Mouse (Mus musculus) lung, embryonic 16.5 days (tissue): ENCODE measurements around the gene Lbh. TPM values are rescaled to one million over a fixed set of nuclear protein-coding genes. Genes with fewer than 3 reads are reported as not detected.

Source experiments
- ATAC-seq: fragments of 200-750 bp; cut with Nextera tagmentation; 2 replicates; pipeline ENCODE4 v1.8.0; 2017; ENCODE audit warnings: low read depth, mild to moderate bottlenecking, moderate library complexity
- H3K27ac ChIP-seq: fragments of 300-500 bp; sonication (generic); 2 replicates; pipeline ENCODE4 v1.5.1; 2014; ENCODE audit warnings: mild to moderate bottlenecking, control low read depth, low read length
- H3K27me3 ChIP-seq: fragments of 300-500 bp; sonication (generic); 2 replicates; pipeline ENCODE4 v1.6.1; 2014; ENCODE audit warnings: low read depth, low read length, mixed read lengths; ENCODE audit not compliant: control insufficient read depth, insufficient read depth
- H3K36me3 ChIP-seq: fragments of 300-500 bp; sonication (generic); 2 replicates; pipeline ENCODE4 v1.6.1; 2014; ENCODE audit warnings: low read length; ENCODE audit not compliant: control insufficient read depth, insufficient read depth
- H3K4me1 ChIP-seq: fragments of 300-500 bp; sonication (generic); replicated peaks from 2 replicates; pipeline ENCODE4 v1.6.1; 2014; ENCODE audit warnings: low read length, mixed read lengths; ENCODE audit not compliant: control insufficient read depth, insufficient read depth
- H3K4me2 ChIP-seq: fragments of 300-500 bp; sonication (generic); 2 replicates; pipeline ENCODE4 v1.6.1; 2014; ENCODE audit warnings: low read depth, low read length, control low read depth
- H3K4me3 ChIP-seq: fragments of 300-500 bp; sonication (generic); 2 replicates; pipeline ENCODE4 v1.5.1; 2014; ENCODE audit warnings: mild to moderate bottlenecking, low read length, control low read depth
- H3K9ac ChIP-seq: fragments of 300-500 bp; sonication (generic); 2 replicates; pipeline ENCODE4 v1.6.1; 2014; ENCODE audit warnings: low read length, control low read depth
- H3K9me3 ChIP-seq: fragments of 300-500 bp; sonication (generic); 2 replicates; pipeline ENCODE4 v1.6.1; 2016; ENCODE audit warnings: low read length; ENCODE audit not compliant: control insufficient read depth
- WGBS: fragments of 180-500 bp; shearing (Covaris S2); extraction: QIAGEN DNeasy Blood & Tissue Kit; methylation state at CpG from one replicate; pipeline ENCODE4 v1.1.7; 2014; 5-methylcytosine and 5-hydroxymethylcytosine counted together
- polyA plus RNA-seq: library from polyadenylated mRNA; unstranded; fragments of >200 nt; fragmentation: Nextera tagmentation; extraction: Ambion mirVana; gene quantifications from 2 replicates; pipeline ENCODE4 v1.2.1, GENCODE M21; 2015

Gene Lbh
- polyA plus RNA-seq, 1 experiment from 2014 or later: 8.8 TPM

DNA sequence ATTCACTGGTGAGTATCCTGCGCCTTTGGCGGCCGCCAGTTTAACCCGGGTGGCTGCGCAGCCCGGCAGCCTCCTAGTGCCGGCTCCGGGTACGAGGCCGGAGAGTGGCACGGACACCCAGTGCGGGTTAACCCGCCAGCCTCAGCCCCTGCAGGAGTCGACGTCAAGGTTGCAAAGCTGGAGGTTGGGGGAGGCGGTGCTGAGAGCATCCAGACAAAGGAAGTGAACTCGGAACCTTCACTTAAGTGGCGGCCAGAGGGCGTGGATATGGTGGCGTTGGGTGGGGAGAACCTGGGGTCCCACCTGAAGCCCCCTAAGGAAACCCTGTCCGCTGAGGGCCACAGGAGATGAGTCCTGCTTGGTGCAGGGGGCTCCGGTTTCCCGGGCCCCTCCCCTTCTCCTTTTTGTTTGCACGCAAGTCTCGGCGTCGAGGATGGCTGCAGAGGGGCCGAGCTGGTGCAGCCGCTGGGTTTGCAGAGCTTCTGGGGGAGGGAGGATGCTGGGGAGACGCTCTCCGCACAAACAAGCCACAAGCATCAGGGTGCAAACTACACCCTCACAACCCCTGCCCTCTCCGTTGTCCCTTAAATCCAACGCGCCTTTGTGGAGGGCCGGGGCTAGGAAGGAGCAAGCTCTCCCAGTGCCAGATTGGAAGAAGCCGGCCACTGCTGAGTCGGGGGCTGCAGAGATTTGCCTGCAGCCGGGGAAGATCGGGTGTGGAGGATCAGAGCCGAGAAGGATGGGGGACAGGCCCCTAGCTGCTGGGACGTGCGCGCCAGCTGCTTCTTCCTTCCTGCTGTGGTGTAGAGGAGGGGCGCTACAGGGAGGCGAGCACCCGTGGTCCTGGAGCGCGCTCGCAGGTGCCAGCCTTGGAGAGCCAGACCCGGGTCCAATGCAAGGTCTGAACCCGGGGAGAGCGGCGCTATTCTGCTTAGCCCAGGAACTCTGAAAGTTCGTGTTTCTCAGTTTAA lies 751 bp downstream of the Lbh start:
- Histone ChIP-seq H3K9me3 (no peaks in the 10 kb centered on the region), H3K4me2 (peak overlapping the region; percentile 97), H3K4me1 (peaks cover 10% of the 10 kb centered on the region), H3K27ac (peak overlapping the region; percentile 87), H3K36me3 (no peaks in the 10 kb centered on the region; the same call in none of the 2 replicates), H3K9ac (peak overlapping the region; percentile 98), H3K27me3 (no peaks in the 10 kb centered on the region), H3K4me3 (peak overlapping the region; percentile 89)
- peak; percentile 32 for ATAC-seq
- under 1% methylated on average over 52 of the region's 54 CpGs for WGBS

DNA sequence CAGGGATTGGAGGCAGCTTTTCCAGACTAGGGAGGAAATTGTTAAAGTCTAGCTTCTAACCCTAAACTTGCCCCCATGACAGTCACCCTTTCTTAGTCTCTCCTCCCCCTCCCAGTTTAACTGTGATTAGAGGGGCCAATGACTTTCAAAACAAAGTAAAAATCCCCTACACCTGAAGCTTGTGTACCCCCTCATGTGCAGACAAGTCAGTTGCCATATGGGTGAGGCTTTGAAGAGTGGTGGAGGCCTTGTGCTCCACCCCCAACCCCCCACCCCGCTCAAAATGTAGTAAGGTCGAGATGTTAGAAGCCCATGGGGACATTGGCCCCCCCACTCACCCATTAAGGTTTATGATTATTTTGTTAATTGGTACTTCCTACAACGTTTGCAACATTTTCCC lies 1.5 kb downstream of the Lbh start:
- WGBS: 23% methylated on average over 3 of the region's 3 CpGs
- H3K9me3 ChIP-seq: no peaks in the 10 kb centered on the region

DNA sequence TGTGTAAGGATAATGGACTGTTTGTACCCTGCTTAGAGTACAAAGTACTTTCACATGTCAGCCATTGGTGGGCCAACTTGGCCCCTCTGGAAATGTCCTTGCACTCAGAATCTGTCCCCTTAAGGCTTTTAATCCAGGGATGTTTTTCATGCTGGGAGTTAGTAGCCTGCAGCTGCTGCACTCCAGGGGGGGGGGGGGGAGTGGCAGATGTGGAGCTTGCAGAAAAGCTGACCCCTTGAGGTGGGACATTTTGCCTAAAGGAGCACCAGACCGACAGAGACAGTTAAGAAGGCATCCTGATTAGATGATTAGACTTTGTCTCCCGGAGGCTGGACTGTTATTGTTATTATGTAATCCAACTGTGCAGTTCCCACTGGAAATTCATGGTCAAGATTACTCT lies 2.3 kb downstream of the Lbh start:
- H3K36me3 ChIP-seq: no peaks in the 10 kb centered on the region; the same call in none of the 2 replicates
- H3K27me3 ChIP-seq: no peaks in the 10 kb centered on the region
- H3K27ac ChIP-seq: peak overlapping the region; percentile 47; the same call in 1 of the 2 replicates
- H3K4me3 ChIP-seq: peak overlapping the region; percentile 89
- H3K4me1 ChIP-seq: peaks cover 10% of the 10 kb centered on the region
- no peaks in the 10 kb centered on the region for H3K9me3 ChIP-seq
- no peak for ATAC-seq
- 15% methylated on average over 2 of the region's 2 CpGs for WGBS
- H3K9ac ChIP-seq: peak overlapping the region; percentile 63
- H3K4me2 ChIP-seq: peak overlapping the region; percentile 97

More for the DNA sequence above, 1.5 kb downstream of the Lbh start:
- ATAC-seq: no peak
- no peaks in the 10 kb centered on the region; the same call in none of the 2 replicates for H3K36me3 ChIP-seq
- peak overlapping the region; percentile 87 for H3K27ac ChIP-seq
- peak overlapping the region; percentile 89 for H3K4me3 ChIP-seq
- no peaks in the 10 kb centered on the region for H3K27me3 ChIP-seq
- H3K9ac ChIP-seq: peak overlapping the region; percentile 98
- peaks cover 10% of the 10 kb centered on the region for H3K4me1 ChIP-seq
- peak overlapping the region; percentile 97 for H3K4me2 ChIP-seq

DNA sequence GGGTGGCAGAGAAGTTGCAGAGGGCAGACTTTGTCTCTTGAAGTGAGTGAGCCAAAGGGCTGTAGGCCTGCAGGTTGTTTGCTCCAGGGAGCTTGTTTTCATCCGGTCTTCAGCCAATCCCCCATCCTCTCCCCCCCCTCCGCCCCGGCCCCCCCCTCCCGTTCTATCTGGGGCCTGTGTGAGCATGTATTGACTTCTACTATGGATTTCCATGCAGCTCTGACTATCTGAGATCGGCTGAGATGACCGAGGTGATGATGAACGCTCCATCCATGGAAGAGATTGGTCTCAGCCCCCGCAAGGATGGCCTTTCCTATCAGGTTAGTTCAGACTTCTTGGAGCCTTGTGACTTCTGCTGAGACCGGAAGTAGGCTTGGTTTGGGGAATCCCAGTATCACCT lies 2.9 kb downstream of the Lbh start:
- peak overlapping the region; percentile 46 for H3K9ac ChIP-seq
- H3K27ac ChIP-seq: no peak overlapping the region; the same call in 1 of the 2 replicates
- no peaks in the 10 kb centered on the region for H3K9me3 ChIP-seq
- peaks cover 4% of the 10 kb centered on the region for H3K36me3 ChIP-seq
- no peak for ATAC-seq
- peak overlapping the region; percentile 97 for H3K4me2 ChIP-seq
- H3K27me3 ChIP-seq: no peaks in the 10 kb centered on the region
- 46% methylated on average over 9 of the region's 9 CpGs for WGBS
- H3K4me3 ChIP-seq: peak overlapping the region; percentile 89
- peaks cover 14% of the 10 kb centered on the region for H3K4me1 ChIP-seq

- ATAC-seq: no peak
- H3K36me3 ChIP-seq: peaks cover 6% of the 10 kb centered on the region
- H3K9me3 ChIP-seq: no peaks in the 10 kb centered on the region
- H3K4me1 ChIP-seq: peaks cover 20% of the 10 kb centered on the region
- H3K4me3 ChIP-seq: peak overlapping the region; percentile 89
- H3K27me3 ChIP-seq: no peaks in the 10 kb centered on the region
- no peak overlapping the region for H3K27ac ChIP-seq
- H3K9ac ChIP-seq: no peak overlapping the region; the same call in 1 of the 2 replicates
- peak overlapping the region; percentile 97 for H3K4me2 ChIP-seq
- 62% methylated on average over 5 of the region's 5 CpGs for WGBS
Observed at GRCm38 (mm10) chr17:72922206-72922605, 4.1 kb downstream of the Lbh start.

DNA sequence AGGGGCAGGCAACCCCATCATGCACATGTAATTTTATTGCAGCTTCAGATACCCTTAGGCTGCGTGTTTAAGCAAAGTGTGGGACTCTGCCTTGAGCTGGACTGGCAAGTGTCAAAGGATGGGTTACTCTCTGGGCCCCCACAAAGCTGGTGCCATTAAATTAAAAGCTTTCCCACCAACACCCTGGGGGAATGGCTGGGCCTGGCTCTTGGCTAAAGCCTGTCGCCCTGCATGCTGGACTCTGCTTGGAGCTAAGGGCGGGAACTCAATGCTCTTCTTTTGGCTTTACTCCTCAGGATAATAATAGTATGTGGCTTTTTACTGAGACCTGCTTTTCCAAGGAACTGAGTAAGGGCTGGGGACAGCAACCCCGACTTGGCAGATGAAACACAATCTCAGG lies 5.2 kb downstream of the Lbh start:
- H3K9ac ChIP-seq: no peak overlapping the region
- 85% methylated on average over 4 of the region's 4 CpGs for WGBS

GRCm38 (mm10) chr17:72924295-72924694 lies 6.2 kb downstream of the Lbh start:
- peak overlapping the region; percentile 3; the same call in 1 of the 2 replicates for H3K4me3 ChIP-seq
- peaks cover 9% of the 10 kb centered on the region for H3K36me3 ChIP-seq
- no peak for ATAC-seq
- peaks cover 20% of the 10 kb centered on the region for H3K4me1 ChIP-seq
- no peaks in the 10 kb centered on the region for H3K27me3 ChIP-seq
- WGBS: 67% methylated on average over 8 of the region's 8 CpGs
- no peaks in the 10 kb centered on the region for H3K9me3 ChIP-seq
- no peak overlapping the region for H3K9ac ChIP-seq
- H3K4me2 ChIP-seq: 0 out of 2 replicates have a peak overlapping the region, but pooled peaks have one; percentile 7
- H3K27ac ChIP-seq: no peak overlapping the region

More for the DNA sequence above, 5.2 kb downstream of the Lbh start:
- peaks cover 8% of the 10 kb centered on the region for H3K36me3 ChIP-seq
- H3K4me3 ChIP-seq: peak overlapping the region; percentile 89
- H3K9me3 ChIP-seq: no peaks in the 10 kb centered on the region
- H3K4me1 ChIP-seq: peaks cover 20% of the 10 kb centered on the region
- H3K27ac ChIP-seq: no peak overlapping the region
- ATAC-seq: no peak
- peak overlapping the region; percentile 97 for H3K4me2 ChIP-seq
- H3K27me3 ChIP-seq: no peaks in the 10 kb centered on the region

DNA sequence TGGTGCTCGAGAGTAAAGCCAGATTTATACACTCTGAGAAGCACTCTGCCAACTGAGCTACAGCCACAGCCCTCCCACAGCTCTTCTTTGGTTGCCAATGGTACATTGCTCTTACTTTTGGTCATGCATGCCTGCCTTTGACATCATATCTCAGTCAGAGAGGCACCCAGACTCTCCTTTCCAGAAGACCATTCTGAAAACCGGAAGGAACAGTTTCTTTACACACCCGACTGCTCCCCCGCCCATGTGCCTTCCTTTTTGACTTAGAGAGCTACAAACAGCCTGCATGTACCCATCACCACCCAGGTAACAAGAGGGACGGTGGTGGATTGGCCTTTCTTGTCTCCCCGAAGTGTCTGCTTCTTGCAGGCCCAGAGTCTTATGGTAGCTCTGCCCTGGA lies 7.0 kb downstream of the Lbh start:
- Histone ChIP-seq H3K9me3 (no peaks in the 10 kb centered on the region), H3K27me3 (no peaks in the 10 kb centered on the region), H3K9ac (no peak overlapping the region), H3K36me3 (peaks cover 9% of the 10 kb centered on the region), H3K27ac (no peak overlapping the region), H3K4me3 (no peak overlapping the region), H3K4me2 (no peak overlapping the region), H3K4me1 (peaks cover 17% of the 10 kb centered on the region)
- no peak for ATAC-seq
- WGBS: 88% methylated on average over 6 of the region's 6 CpGs
